Mouse (Mus musculus): Measurements from ENCODE around the gene Chga. TPM values are rescaled to one million over a fixed set of nuclear protein-coding genes. Genes with fewer than 3 reads are reported as not detected.

The Chga gene
- polyA plus RNA-seq, 2 experiments, result 0.44 to 0.45 TPM

DNA sequence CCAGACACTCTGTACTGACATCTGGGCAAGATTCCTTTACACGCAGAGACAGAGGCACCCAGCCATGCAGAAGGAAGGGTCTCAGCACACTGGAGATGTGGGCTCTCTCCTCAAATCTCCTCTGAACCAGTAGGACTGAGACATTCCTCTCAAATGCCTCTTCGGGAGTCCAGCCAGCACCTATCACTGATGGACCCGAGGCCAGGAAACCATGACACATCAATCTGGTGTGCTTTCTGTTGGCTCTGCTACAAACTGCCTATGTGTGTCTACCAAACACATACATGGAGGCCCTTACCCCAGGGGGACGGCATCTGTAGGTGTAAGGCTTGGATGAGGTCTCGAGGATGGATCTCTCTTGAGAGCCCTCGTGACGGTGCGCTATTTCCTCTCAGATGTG lies 32.3 kb downstream of the Chga start:
- DNase-seq (ENCODE audit: low spot score) (no peak), ATAC-seq (ENCODE audit: low FRiP score, low read depth) (no peak)
- no peak overlapping the region for H3K4me3 ChIP-seq (replicated peaks; ENCODE audit: low read length)
- H3K4me1 ChIP-seq (ENCODE audit: control insufficient read depth, insufficient read depth, low read length), result no peaks in the 10 kb centered on the region
- H3K9ac ChIP-seq (ENCODE audit: low read depth, low read length, severe bottlenecking), result no peak overlapping the region
- H3K27me3 ChIP-seq (ENCODE audit: control insufficient read depth, insufficient read depth, low read length), result no peaks in the 10 kb centered on the region
- no peaks in the 10 kb centered on the region for H3K9me3 ChIP-seq (ENCODE audit: control insufficient read depth, low read length)
- no peak overlapping the region for H3K4me2 ChIP-seq (replicated peaks; ENCODE audit: low read depth, low read length, severe bottlenecking)
- H3K27ac ChIP-seq (replicated peaks; ENCODE audit: low read depth, low read length), result no peak overlapping the region
- 93% methylated on average over 8 of the region's 8 CpGs for WGBS
- no peak for TF ChIP-seq POLR2A (IDR thresholded peaks at IDR 0.05; ENCODE audit: borderline replicate concordance, extremely low read depth, insufficient read depth, insufficient read length)
- peaks cover 5% of the 10 kb centered on the region; the same call in 1 of the 2 replicates for H3K36me3 ChIP-seq (ENCODE audit: control insufficient read depth, insufficient read depth, low read length)

GRCm38 (mm10) chr12:102590711-102591360 lies 36.1 kb downstream of the Chga start:
- H3K9ac ChIP-seq (ENCODE audit: low read depth, low read length, severe bottlenecking), result no peak overlapping the region
- ATAC-seq (ENCODE audit: low FRiP score, low read depth) (no peak), DNase-seq (ENCODE audit: low spot score) (no peak)
- no peak overlapping the region for H3K27ac ChIP-seq (replicated peaks; ENCODE audit: low read depth, low read length)
- H3K4me2 ChIP-seq (replicated peaks; ENCODE audit: low read depth, low read length, severe bottlenecking), result no peak overlapping the region
- H3K27me3 ChIP-seq (ENCODE audit: control insufficient read depth, insufficient read depth, low read length), result no peaks in the 10 kb centered on the region
- WGBS, result 90% methylated on average over 17 of the region's 17 CpGs
- H3K4me3 ChIP-seq (replicated peaks; ENCODE audit: low read length), result no peak overlapping the region
- H3K36me3 ChIP-seq (ENCODE audit: control insufficient read depth, insufficient read depth, low read length), result no peaks in the 10 kb centered on the region
- no peaks in the 10 kb centered on the region for H3K4me1 ChIP-seq (ENCODE audit: control insufficient read depth, insufficient read depth, low read length)
- no peak for TF ChIP-seq POLR2A (IDR thresholded peaks at IDR 0.05; ENCODE audit: borderline replicate concordance, extremely low read depth, insufficient read depth, insufficient read length)
- H3K9me3 ChIP-seq (ENCODE audit: control insufficient read depth, low read length), result no peaks in the 10 kb centered on the region

DNA sequence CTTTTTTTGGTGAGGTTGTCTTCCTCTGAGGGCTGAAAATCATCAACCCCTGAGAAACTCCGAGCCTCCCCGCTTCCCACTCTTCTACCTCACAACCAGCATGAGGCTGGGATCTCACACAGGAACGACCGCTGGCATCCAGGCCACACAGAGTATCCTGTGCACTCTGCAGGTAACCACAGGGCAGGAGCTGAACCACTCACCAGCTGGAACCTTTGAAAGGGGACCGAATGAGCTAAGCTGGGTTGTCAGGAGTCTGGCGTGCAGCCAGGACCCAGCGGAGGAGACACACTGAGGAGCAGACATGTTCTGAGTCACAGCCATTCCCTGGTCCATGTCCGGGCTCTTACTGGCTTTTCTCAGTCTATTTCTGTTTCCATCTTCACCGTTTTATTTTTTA lies 38.9 kb downstream of the Chga start:
- Histone ChIP-seq H3K27me3 (ENCODE audit: control insufficient read depth, insufficient read depth, low read length) (no peaks in the 10 kb centered on the region), H3K9ac (ENCODE audit: low read depth, low read length, severe bottlenecking) (no peak overlapping the region), H3K27ac (replicated peaks; ENCODE audit: low read depth, low read length) (no peak overlapping the region; the same call in 1 of the 2 replicates), H3K4me3 (replicated peaks; ENCODE audit: low read length) (no peak overlapping the region), H3K36me3 (ENCODE audit: control insufficient read depth, insufficient read depth, low read length) (no peaks in the 10 kb centered on the region), H3K4me1 (ENCODE audit: control insufficient read depth, insufficient read depth, low read length) (peaks cover 13% of the 10 kb centered on the region), H3K9me3 (ENCODE audit: control insufficient read depth, low read length) (no peaks in the 10 kb centered on the region), H3K4me2 (replicated peaks; ENCODE audit: low read depth, low read length, severe bottlenecking) (no peak overlapping the region)
- TF ChIP-seq POLR2A (IDR thresholded peaks at IDR 0.05; ENCODE audit: borderline replicate concordance, extremely low read depth, insufficient read depth, insufficient read length), result no peak
- no peak for ATAC-seq (ENCODE audit: low FRiP score, low read depth)
- no peak for DNase-seq (ENCODE audit: low spot score)
- 49% methylated on average over 9 of the region's 9 CpGs for WGBS

- no peaks in the 10 kb centered on the region for H3K27me3 ChIP-seq (ENCODE audit: control insufficient read depth, insufficient read depth, low read length)
- no peak overlapping the region for H3K4me3 ChIP-seq (replicated peaks; ENCODE audit: low read length)
- no peak for TF ChIP-seq POLR2A (IDR thresholded peaks at IDR 0.05; ENCODE audit: borderline replicate concordance, extremely low read depth, insufficient read depth, insufficient read length)
- no peak overlapping the region for H3K27ac ChIP-seq (replicated peaks; ENCODE audit: low read depth, low read length)
- ATAC-seq (ENCODE audit: low FRiP score, low read depth) (no peak), DNase-seq (ENCODE audit: low spot score) (no peak)
- no peaks in the 10 kb centered on the region for H3K9me3 ChIP-seq (ENCODE audit: control insufficient read depth, low read length)
- H3K4me2 ChIP-seq (replicated peaks; ENCODE audit: low read depth, low read length, severe bottlenecking), result no peak overlapping the region
- no peaks in the 10 kb centered on the region for H3K36me3 ChIP-seq (ENCODE audit: control insufficient read depth, insufficient read depth, low read length)
- peaks cover 13% of the 10 kb centered on the region for H3K4me1 ChIP-seq (ENCODE audit: control insufficient read depth, insufficient read depth, low read length)
- no peak overlapping the region for H3K9ac ChIP-seq (ENCODE audit: low read depth, low read length, severe bottlenecking)
- WGBS, result 80% methylated on average over 9 of the region's 9 CpGs
Measured at GRCm38 (mm10) chr12:102594627-102595026, 39.9 kb downstream of the Chga start.

DNA sequence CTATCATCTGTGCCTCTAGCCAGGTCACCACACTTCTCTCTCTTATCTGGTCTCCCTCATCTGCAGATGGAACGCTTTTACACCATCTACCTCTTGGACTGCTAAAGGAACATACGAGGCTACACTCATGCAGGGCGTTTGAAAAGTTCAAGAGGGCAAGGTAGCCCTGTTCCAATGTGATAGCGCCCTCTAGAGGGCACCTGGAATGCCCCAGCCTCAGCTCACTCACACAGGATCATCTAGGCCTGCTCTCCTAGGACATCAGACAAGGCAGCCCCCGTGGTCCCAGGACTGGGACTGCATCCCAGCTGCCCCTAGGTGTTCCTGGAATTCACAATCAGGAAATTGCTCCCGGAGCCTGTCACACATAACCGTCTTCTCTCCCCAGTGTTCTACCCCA lies 41.6 kb downstream of the Chga start:
- no peaks in the 10 kb centered on the region for H3K27me3 ChIP-seq (ENCODE audit: control insufficient read depth, insufficient read depth, low read length)
- H3K4me2 ChIP-seq (replicated peaks; ENCODE audit: low read depth, low read length, severe bottlenecking), result no peak overlapping the region
- WGBS, result 68% methylated on average over 7 of the region's 7 CpGs
- peaks cover 27% of the 10 kb centered on the region for H3K4me1 ChIP-seq (ENCODE audit: control insufficient read depth, insufficient read depth, low read length)
- no peak for DNase-seq (ENCODE audit: low spot score)
- H3K27ac ChIP-seq (replicated peaks; ENCODE audit: low read depth, low read length), result no peak overlapping the region
- no peaks in the 10 kb centered on the region for H3K36me3 ChIP-seq (ENCODE audit: control insufficient read depth, insufficient read depth, low read length)
- TF ChIP-seq POLR2A (IDR thresholded peaks at IDR 0.05; ENCODE audit: borderline replicate concordance, extremely low read depth, insufficient read depth, insufficient read length), result no peak
- H3K9me3 ChIP-seq (ENCODE audit: control insufficient read depth, low read length), result no peaks in the 10 kb centered on the region
- no peak overlapping the region for H3K9ac ChIP-seq (ENCODE audit: low read depth, low read length, severe bottlenecking)
- H3K4me3 ChIP-seq (replicated peaks; ENCODE audit: low read length), result no peak overlapping the region
- ATAC-seq (ENCODE audit: low FRiP score, low read depth), result no peak
